Mouse (Mus musculus) right cerebral cortex, postnatal 14 days (tissue): ENCODE data around the gene Aire.
A peak's percentile ranks its signal among the peaks of the same experiment; 100 is the strongest.

ENCODE experiments used
- DNase-seq: peaks from one replicate; pipeline ENCODE4 v3.0.0; 2022

The Aire gene

GRCm38 (mm10) chr10:78005791-78006438 is 37.5 kb downstream of the Aire start:
- DNase-seq, result no peak

GRCm38 (mm10) chr10:78004479-78005100 is 38.8 kb downstream of the Aire start:
- DNase-seq, result no peak

- no peak for DNase-seq
Observed at GRCm38 (mm10) chr10:78002316-78002715, 41.1 kb downstream of the Aire start.

GRCm38 (mm10) chr10:78001796-78002195 is 41.6 kb downstream of the Aire start:
- DNase-seq, result peak; percentile 78

- no peak for DNase-seq
Observed at GRCm38 (mm10) chr10:78000200-78000599, 43.2 kb downstream of the Aire start.

GRCm38 (mm10) chr10:77995639-77996038 is 47.8 kb downstream of the Aire start:
- DNase-seq, result no peak

- no peak for DNase-seq
Observed at GRCm38 (mm10) chr10:77985775-77986174, 57.6 kb downstream of the Aire start.

- DNase-seq, result peak; percentile 75
Observed at GRCm38 (mm10) chr10:77984660-77985059, 58.8 kb downstream of the Aire start.
